Mouse (Mus musculus): Measurements from ENCODE around the gene Cds2.

DNA sequence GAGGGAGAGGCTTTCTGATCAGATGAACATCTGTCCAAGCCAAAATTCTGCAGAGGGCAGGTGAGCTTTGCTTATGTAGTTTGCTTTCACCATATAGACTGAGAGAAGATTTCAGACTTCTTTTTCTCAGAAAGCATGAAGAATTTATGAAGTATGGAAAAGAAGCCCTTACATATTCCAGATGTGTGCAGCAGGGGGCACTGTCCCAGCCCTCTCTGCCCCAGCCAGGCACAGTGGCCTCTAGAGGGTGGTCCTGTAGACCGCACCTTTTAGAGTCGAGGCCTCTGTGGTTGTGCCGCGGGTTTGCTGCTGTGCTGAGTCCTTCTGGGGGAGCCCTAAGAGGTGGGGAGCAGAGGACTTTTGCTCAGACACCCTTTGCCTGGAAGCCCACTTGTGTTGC is 43.0 kb downstream of the Cds2 start:
- TF ChIP-seq POLR2A (IDR thresholded peaks at IDR 0.05; ENCODE audit: insufficient read depth, low read length): no peak
- peak; percentile 84 for TF ChIP-seq CTCF (IDR thresholded peaks at IDR 0.05; ENCODE audit: low read depth, low read length)

Measured in ES-Bruce4 (cell line).